Mouse (Mus musculus) midbrain, embryonic 12.5 days (tissue): Measurements from ENCODE around the gene Stk38. TPM values are rescaled to one million over a fixed set of nuclear protein-coding genes. Genes with fewer than 3 reads are reported as not detected.
A peak's percentile ranks its signal among the peaks of the same experiment; 100 is the strongest.

Source experiments
- ATAC-seq: fragments of 200-750 bp; cut with Nextera tagmentation; 2 replicates; pipeline ENCODE4 v1.8.0; 2017; ENCODE audit warnings: low read depth, moderate TSS enrichment, moderate library complexity; ENCODE audit not compliant: low FRiP score
- H3K27ac ChIP-seq: fragments of 300-500 bp; sonication (generic); replicated peaks from 2 replicates; pipeline ENCODE4 v1.5.1; 2016; ENCODE audit warnings: mild to moderate bottlenecking
- H3K27me3 ChIP-seq: fragments of 300-500 bp; sonication (generic); 2 replicates; pipeline ENCODE4 v1.6.1; 2016; ENCODE audit warnings: mild to moderate bottlenecking
- H3K36me3 ChIP-seq: fragments of 300-500 bp; sonication (generic); 2 replicates; pipeline ENCODE4 v1.6.1; 2016
- H3K4me1 ChIP-seq: fragments of 300-500 bp; sonication (generic); 2 replicates; pipeline ENCODE4 v1.6.1; 2016
- H3K4me2 ChIP-seq: fragments of 300-500 bp; sonication (generic); replicated peaks from 2 replicates; pipeline ENCODE4 v1.6.1; 2016; ENCODE audit warnings: mild to moderate bottlenecking, moderate library complexity
- H3K4me3 ChIP-seq: fragments of 300-500 bp; sonication (generic); 2 replicates; pipeline ENCODE4 v1.5.1; 2016; ENCODE audit warnings: mild to moderate bottlenecking
- H3K9ac ChIP-seq: fragments of 300-500 bp; sonication (generic); replicated peaks from 2 replicates; pipeline ENCODE4 v1.6.1; 2016; ENCODE audit warnings: mild to moderate bottlenecking, moderate library complexity
- H3K9me3 ChIP-seq: fragments of 300-500 bp; sonication (generic); 2 replicates; pipeline ENCODE4 v1.6.1; 2016; ENCODE audit warnings: mild to moderate bottlenecking
- whole genome bisulfite sequencing: fragments of 180-500 bp; shearing (Covaris S2); methylation state at CpG from one replicate; pipeline ENCODE4 v1.1.7; 2016; 5-methylcytosine and 5-hydroxymethylcytosine counted together
- polyA plus RNA-seq: library from polyadenylated mRNA; unstranded; fragments of >200 nt; fragmentation: Nextera tagmentation; extraction: Ambion mirVana; gene quantifications from 2 replicates; pipeline ENCODE4 v1.2.1, GENCODE M21; 2016

The Stk38 gene
- polyA plus RNA-seq, 1 experiment from 2014 or later: 150 TPM

DNA sequence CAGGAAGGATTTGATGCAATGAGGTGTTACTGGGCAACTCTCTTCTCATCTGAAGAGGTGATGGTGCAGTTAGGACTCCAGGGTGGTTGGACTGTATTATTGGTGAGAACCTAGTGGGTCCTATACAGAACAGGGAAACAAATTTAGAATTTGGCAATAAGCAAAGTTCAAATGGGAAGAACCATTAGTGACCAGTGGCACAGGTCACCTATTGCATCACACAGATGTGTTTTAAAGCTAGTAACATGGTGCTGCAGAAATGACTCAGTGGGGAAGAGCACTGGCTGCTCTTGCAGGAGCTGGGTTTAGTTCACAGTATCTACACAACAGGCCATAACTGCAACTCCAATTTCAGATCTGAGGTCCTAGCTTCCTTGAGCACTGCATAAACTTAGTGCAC lies 37.7 kb downstream of the Stk38 start:
- Histone ChIP-seq H3K27me3 (no peaks in the 10 kb centered on the region), H3K4me1 (no peaks in the 10 kb centered on the region), H3K9me3 (no peaks in the 10 kb centered on the region), H3K9ac (no peak overlapping the region), H3K27ac (no peak overlapping the region), H3K4me2 (no peak overlapping the region), H3K36me3 (peaks cover 98% of the 10 kb centered on the region), H3K4me3 (no peak overlapping the region)
- no peak for ATAC-seq

DNA sequence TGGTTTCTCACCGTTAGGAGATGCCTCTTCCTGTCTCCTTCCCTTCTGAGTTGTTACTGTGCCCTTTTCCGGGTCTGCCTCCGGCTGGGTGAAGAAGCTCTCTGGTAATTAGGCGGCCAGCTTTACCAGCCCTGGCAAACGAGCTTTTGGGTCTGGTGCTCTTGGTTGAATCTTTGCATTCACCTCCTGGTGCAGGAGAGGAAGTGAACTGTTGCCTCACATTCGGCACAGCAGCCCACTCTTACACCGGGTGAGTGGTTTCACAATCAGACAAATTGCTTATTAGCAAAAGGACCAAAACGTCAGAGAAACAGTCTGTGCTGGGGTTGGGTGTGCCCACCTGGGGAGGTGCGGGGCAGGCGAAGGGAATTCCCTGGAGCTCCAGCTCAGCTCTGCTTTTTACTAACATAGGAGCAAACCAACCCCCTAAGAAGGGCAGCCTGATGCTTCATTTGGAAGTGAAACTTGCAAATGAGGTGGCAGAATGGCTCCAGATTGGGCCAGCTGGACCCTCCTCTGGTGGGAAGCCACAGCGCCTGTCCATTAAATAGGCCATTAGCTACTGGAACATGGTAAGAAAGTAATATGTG lies 40.7 kb downstream of the Stk38 start:
- Histone ChIP-seq H3K27ac (no peak overlapping the region), H3K9ac (no peak overlapping the region), H3K36me3 (peaks cover 98% of the 10 kb centered on the region), H3K4me3 (no peak overlapping the region), H3K27me3 (no peaks in the 10 kb centered on the region), H3K4me1 (no peaks in the 10 kb centered on the region), H3K9me3 (no peaks in the 10 kb centered on the region), H3K4me2 (no peak overlapping the region)
- no peak for ATAC-seq
- 88% methylated on average over 11 of the region's 11 CpGs for WGBS

DNA sequence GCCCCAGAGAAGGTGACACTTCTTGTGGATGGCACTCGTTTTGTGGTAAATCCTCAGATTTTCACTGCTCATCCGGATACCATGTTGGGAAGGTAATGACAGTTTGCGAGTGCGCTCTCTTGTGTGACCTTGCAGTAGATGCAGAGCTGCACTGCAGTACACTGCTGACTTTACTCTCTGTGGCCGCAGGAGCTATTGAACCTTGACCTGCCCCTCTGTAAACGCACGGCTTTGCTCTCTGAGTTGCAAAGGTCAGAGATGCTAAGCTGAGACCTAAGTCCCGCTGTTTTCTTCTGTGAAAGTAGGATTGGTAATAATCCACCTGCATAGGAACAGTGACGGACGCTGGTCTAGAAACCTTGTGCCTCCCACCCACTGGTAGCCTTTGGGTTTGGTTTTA lies 46.2 kb downstream of the Stk38 start:
- no peaks in the 10 kb centered on the region for H3K27me3 ChIP-seq
- no peak overlapping the region for H3K9ac ChIP-seq
- WGBS: 81% methylated on average over 10 of the region's 10 CpGs
- H3K4me1 ChIP-seq: no peaks in the 10 kb centered on the region
- no peak overlapping the region for H3K27ac ChIP-seq
- no peak for ATAC-seq
- no peak overlapping the region for H3K4me3 ChIP-seq
- H3K36me3 ChIP-seq: peaks cover 64% of the 10 kb centered on the region
- no peaks in the 10 kb centered on the region for H3K9me3 ChIP-seq
- no peak overlapping the region for H3K4me2 ChIP-seq

DNA sequence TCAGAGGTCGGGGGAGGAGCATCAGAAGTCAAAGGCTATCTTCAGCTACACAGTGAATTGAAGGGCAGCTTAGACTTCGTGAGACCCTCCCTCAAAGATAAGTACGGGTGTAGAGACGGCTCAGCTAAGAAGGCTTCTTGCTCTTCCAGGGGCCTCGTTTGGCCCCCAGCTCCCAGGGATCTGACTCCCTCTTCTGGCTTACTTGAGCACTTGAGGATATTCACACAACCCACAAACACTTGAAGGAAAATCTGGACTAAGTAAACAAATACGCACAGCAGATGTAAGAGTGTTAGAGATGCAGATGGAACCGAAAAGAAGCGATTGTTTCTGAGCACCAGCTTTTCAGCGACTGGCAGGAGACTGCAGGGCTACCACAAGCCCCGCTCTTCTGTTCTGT lies 47.2 kb downstream of the Stk38 start:
- 69% methylated on average over 10 of the region's 10 CpGs for WGBS
- ATAC-seq: no peak
- peaks cover 59% of the 10 kb centered on the region for H3K36me3 ChIP-seq

DNA sequence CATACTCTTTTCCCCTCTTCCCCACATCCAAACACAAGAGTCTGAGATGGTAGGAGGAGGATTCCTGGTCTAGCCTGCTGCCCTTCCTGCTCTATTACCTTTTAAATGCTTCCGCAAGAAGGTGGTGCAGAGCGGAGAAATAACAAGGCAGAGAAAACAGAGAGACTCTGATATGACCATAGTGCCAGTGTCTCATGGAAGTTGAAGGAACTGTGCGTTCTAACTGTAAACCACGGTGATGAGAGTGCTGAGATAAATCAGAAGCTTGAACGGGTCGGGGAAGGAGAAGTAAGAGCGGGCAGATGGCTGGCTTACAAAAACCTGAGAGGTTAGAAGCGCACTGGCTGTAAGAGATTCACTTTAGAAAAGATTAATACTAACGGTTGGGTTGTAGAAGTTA lies 53.4 kb downstream of the Stk38 start:
- Histone ChIP-seq H3K4me1 (peaks cover 21% of the 10 kb centered on the region), H3K36me3 (peaks cover 15% of the 10 kb centered on the region), H3K4me3 (peak overlapping the region; percentile 7), H3K27me3 (no peaks in the 10 kb centered on the region), H3K27ac (no peak overlapping the region), H3K9ac (no peak overlapping the region), H3K4me2 (peak overlapping the region; percentile 74), H3K9me3 (no peaks in the 10 kb centered on the region)
- WGBS: 99% methylated on average over 9 of the region's 9 CpGs
- ATAC-seq: no peak

More for the DNA sequence above, 47.2 kb downstream of the Stk38 start:
- H3K9me3 ChIP-seq: no peaks in the 10 kb centered on the region
- no peak overlapping the region for H3K27ac ChIP-seq
- no peak overlapping the region for H3K4me3 ChIP-seq
- no peaks in the 10 kb centered on the region for H3K4me1 ChIP-seq
- no peaks in the 10 kb centered on the region for H3K27me3 ChIP-seq
- H3K4me2 ChIP-seq: no peak overlapping the region
- H3K9ac ChIP-seq: no peak overlapping the region

DNA sequence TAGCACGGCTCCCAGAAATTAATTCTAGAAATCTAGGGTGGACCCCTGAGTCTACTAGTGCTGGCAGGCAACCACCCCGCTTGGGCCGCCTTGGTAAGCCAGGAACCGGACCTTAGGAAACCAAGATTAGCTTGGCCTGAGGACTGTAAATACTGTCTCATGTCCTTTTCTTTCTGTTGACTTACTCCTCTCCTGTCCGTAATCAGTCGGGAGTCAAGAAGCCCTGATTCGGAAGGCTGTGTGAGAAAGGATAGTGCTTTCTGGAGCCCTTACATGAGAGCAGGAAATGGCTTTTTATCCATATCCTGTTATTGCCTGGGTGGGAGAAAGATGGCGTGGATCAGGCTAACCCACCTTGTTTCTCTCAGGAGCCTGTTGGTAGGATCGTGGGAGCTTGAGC lies 54.5 kb downstream of the Stk38 start:
- Histone ChIP-seq H3K9ac (peak overlapping the region; percentile 75), H3K36me3 (peaks cover 13% of the 10 kb centered on the region), H3K9me3 (no peaks in the 10 kb centered on the region), H3K27ac (peak overlapping the region; percentile 10), H3K4me1 (peaks cover 21% of the 10 kb centered on the region), H3K27me3 (no peaks in the 10 kb centered on the region), H3K4me3 (peak overlapping the region; percentile 70), H3K4me2 (peak overlapping the region; percentile 74)
- WGBS: 33% methylated on average over 9 of the region's 9 CpGs
- no peak for ATAC-seq

DNA sequence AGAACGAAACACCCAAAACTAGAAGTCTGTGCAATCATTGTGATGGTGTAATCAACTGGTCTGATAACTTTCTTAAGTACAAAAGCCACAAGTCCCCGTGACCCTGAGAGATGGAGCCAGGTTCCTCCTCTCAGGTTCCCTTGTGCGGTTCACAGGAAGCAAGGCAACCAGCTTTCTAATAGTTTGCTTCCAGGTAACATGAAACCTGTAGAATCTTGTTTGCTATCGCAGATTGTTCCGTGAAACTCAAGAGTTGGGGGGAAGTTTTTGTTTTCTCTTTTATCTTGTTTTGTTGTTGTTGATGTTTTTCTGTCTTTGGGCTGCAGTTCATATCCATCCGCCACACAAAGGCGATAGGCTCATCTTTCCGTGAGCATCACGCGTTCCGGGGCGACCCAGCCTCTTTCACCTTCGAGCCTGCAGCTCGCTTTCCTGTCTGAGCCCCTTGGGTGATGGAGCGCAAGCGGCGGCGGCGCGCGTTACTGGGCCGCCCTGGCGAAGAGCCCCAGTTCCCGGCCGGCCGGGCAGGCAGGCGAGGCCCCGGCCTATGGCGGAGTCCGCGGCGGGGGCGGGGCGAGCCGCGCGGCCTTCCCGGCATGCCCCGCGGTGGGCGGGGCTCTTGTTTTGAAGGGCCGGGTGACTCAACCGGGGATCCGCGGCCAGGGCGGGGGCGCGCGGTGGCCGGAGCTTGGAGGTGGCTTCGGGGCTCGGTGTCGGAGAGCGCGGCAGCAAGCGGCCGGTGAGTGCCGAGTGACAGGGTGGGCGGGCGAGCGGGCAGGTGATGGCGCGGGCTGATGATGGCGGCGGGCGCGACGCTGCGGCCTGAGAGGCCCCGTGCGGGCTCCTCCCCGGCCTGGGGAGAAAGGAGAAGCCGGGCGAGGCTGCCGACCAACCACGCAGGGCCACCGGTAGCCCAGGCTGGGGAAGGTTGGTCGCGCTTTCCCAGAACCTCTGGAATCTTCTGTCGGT lies 55.7 kb downstream of the Stk38 start, which contains the start of gene Kctd20:
TSS of gene Kctd20 (plus strand) at position 120 of the 969 bp plus-strand sequence.
- Histone ChIP-seq H3K27me3 (no peaks in the 10 kb centered on the region), H3K9me3 (peaks cover 5% of the 10 kb centered on the region; the same call in 1 of the 2 replicates), H3K9ac (peak within 1 kb of the TSS; percentile 75), H3K4me3 (peak within 1 kb of the TSS; percentile 70), H3K4me1 (peaks cover 21% of the 10 kb centered on the region), H3K27ac (peak within 1 kb of the TSS; percentile 94), H3K36me3 (peaks cover 7% of the 10 kb centered on the region; the same call in 1 of the 2 replicates), H3K4me2 (peak within 1 kb of the TSS; percentile 74)
- WGBS: 1% methylated on average over 80 of the region's 80 CpGs
- peak; percentile 93 for ATAC-seq

DNA sequence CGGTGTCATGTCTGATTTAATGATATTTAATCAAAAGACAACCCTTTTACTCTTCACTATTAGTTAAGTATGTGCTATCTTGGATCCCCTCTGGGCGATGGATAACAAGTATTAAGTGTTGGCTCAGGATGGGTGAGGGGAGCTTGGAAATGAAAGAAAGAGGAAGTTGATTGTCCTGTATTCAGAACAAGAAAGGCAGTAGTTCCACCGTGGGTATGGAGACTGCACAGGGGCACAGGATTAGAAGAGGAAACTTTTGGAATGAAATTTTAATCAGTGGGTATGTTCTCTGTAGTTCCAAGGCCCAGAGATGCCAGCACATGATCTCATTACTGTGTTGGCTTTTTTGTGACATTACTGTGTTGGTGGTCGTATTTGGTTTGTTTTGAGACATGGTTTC lies 57.0 kb downstream of the Stk38 start:
- Histone ChIP-seq H3K36me3 (no peaks in the 10 kb centered on the region), H3K27me3 (no peaks in the 10 kb centered on the region), H3K9me3 (peaks cover 6% of the 10 kb centered on the region; the same call in 1 of the 2 replicates), H3K4me1 (peaks cover 21% of the 10 kb centered on the region), H3K9ac (no peak overlapping the region), H3K4me3 (no peak overlapping the region), H3K4me2 (no peak overlapping the region), H3K27ac (no peak overlapping the region)
- ATAC-seq: no peak
- 87% methylated on average over 4 of the region's 4 CpGs for WGBS

DNA sequence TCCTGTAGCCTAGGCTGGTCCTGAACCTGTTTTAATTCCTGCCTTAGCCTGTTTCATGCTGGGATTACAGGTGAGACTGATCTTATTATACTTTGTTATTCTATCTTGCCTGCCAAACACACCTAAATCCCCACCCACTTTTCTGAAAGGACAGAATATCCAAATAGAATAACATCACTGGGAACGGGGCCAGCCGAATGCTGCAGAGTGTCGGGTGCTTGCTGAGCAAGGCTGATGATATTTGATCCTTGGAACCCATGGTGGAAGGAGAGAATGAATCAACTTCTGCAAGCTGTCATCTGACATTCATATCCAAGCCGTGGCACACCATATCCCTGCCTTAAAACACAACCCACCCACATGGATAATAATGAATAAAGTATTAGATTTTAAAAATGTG lies 59.1 kb downstream of the Stk38 start:
- no peak for ATAC-seq
- Histone ChIP-seq H3K27ac (no peak overlapping the region), H3K36me3 (no peaks in the 10 kb centered on the region), H3K4me2 (no peak overlapping the region), H3K27me3 (no peaks in the 10 kb centered on the region), H3K4me3 (no peak overlapping the region), H3K4me1 (peaks cover 11% of the 10 kb centered on the region), H3K9me3 (peaks cover 6% of the 10 kb centered on the region; the same call in 1 of the 2 replicates), H3K9ac (no peak overlapping the region)
- WGBS: 86% methylated on average over 4 of the region's 4 CpGs

DNA sequence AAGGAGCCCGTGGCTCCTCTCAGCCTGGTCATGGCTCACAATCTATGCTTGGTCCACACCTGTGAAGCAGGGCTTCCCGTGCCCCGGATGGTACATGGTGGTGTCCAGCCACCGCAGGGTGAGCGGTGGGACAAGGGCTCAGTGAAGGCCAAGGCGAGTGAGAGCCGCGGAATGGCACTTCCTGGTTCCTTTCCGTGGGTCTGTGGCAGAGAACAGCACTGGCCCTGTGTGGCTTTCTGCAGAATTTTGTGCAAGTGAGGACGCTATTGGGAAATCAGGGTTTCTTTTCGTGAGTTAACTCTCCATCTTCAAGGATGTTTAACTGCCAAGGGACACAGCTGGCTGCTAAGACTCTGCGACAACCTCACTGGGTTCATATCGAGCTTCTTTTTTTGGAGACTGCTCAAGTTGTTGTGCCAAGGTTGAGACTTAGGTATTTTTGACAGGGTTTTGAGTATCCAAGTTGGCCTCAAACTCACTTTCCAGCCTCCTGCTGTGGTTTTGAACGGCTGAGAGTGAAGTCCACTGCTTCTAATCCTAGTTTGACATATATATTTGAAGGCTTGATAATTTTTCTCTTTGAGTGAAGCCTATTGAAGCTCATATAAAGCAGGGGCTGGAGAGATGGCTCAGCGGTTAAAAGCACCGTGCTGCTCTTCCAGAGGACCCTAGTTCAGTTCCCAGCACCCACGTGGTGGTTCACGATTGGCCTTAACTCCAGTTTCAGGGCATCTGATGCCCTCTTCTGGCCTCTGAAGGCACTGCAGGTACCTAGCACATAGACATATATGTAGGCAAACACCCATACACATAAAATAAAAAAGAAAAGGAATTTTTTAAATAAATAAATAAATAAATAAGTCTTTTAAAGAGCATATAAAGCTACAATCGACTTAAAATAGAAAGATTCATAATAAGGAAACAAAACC lies 60.5 kb downstream of the Stk38 start:
- Histone ChIP-seq H3K36me3 (no peaks in the 10 kb centered on the region), H3K4me2 (no peak overlapping the region), H3K27ac (no peak overlapping the region), H3K9ac (no peak overlapping the region), H3K27me3 (no peaks in the 10 kb centered on the region), H3K4me1 (peaks cover 5% of the 10 kb centered on the region), H3K4me3 (no peak overlapping the region), H3K9me3 (peaks cover 6% of the 10 kb centered on the region; the same call in 1 of the 2 replicates)
- ATAC-seq: no peak
- WGBS: 91% methylated on average over 19 of the region's 19 CpGs

DNA sequence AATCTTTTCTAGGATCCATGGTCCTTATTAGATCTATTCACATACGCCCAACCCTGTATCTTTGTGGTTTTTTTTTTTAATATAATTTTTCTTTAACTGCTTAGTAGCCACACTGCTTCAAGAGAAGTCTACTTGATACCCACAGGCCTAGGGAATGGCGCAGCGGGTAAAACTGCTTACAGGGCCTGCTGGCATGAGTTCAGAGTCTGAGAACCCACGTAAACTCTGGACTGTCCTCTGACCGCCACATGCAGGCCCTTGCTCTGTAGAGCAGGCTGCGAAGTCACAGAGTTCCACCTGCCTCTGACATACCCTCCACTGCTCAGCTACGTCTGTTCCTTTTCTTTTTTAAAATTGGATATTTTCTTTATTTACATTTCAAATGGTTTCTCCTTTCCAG lies 63.3 kb downstream of the Stk38 start:
- H3K9me3 ChIP-seq: peaks cover 6% of the 10 kb centered on the region; the same call in 1 of the 2 replicates
- no peak for ATAC-seq
- 92% methylated on average over 7 of the region's 7 CpGs for WGBS

More for the DNA sequence above, 63.3 kb downstream of the Stk38 start:
- no peak overlapping the region for H3K4me2 ChIP-seq
- no peak overlapping the region for H3K27ac ChIP-seq
- no peak overlapping the region for H3K9ac ChIP-seq
- no peaks in the 10 kb centered on the region for H3K36me3 ChIP-seq
- no peak overlapping the region for H3K4me3 ChIP-seq
- no peaks in the 10 kb centered on the region for H3K4me1 ChIP-seq
- H3K27me3 ChIP-seq: no peaks in the 10 kb centered on the region
